Mouse (Mus musculus) hindlimb bud, embryonic 11.5 days (tissue): ENCODE measurements at regions not wholly inside any gene's neighbourhood (a gene's known extent, or its start where the extent isn't known, plus 50 kb on each side); places are given as distances from the start of the nearest gene placed in this dataset.
"Not testable (repeated sequence)": the region's sequence is repeated elsewhere in the genome, so short reads cannot be mapped to it uniquely, and the experiment has no call there.

Source experiments
- DNase-seq: peaks from one replicate; pipeline ENCODE4 v3.0.0-alpha.2; 2012; ENCODE audit warnings: low read depth, low spot score; ENCODE audit errors: extremely low spot score

DNA sequence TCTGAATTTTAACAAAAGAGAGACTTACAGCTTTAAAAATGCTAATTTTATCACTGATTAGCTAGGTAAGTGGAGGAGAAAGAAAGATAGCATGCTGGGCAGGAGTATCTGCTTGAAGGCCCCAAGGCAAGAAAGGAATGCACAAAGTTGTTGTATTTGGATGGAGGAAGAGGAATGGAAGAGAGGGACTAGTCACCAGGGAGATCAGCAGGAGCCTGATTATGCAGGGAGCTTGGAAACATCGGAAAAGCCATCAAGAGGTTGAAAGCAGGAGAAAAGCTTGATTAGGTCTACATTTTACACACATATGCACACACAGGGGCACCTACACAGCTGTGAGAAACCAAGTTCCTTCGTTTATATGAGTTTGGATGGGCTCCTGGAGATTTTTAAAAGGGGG, 188.1 kb downstream of the Lyplal1 start:
- DNase-seq, result no peak

DNA sequence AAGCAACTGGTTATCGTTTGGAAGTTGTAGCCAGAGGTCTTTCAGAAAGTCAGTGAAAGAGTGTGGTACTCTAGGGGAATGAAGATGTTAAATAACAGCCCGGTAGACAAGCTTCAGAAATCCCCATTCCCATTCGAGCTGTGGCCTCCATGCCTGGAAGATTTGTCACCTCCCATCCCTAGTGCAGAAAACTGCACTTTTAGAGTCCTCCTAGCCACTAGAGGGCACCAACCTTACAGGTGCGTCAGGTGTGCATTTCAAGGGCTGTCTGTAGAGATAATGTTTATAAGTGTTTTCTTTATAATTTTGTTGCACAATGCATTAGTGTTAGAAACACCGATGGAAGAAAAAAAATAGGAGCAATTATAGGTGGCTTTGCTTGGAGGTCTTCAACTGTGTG, 187.3 kb downstream of the Lyplal1 start:
- DNase-seq, result no peak

DNA sequence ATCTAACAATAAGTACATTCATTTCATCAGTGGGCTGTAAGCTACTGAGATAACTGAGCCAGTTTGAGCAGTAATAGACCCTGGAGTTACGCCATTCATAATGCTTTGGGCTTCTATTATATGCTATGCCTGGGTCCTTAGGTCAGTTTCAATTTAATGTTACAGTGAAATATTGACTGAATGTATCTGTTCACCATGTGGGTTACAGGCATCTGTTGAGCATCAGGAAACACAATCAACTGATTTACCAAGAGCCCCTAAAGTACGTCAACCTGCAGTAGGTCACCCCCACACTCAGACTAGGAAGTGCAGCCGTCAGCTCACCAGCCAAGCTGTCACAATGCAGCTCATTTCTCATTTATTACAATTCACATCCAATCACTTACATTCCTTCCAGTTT, 183.5 kb downstream of the Lyplal1 start:
- DNase-seq, result no peak

DNA sequence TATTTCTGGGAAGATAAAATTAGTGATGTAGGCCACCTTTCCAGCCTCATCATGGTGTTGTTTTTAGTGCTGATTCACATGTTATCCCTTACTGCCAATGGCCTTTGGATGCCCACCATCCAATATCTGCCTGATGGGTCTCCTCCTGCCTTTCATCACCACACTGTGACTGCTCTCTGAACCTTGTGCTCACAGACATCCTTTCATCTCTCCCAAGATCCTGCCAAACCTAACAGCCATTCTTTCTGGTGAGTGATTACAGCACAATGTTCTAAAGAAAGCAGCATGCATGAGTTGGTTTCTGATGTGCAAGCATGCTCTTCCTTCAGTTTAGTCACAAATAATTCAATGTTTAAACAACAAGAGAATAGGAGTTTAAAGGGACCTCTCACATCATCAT, 180.1 kb downstream of the Lyplal1 start:
- DNase-seq, result no peak

DNA sequence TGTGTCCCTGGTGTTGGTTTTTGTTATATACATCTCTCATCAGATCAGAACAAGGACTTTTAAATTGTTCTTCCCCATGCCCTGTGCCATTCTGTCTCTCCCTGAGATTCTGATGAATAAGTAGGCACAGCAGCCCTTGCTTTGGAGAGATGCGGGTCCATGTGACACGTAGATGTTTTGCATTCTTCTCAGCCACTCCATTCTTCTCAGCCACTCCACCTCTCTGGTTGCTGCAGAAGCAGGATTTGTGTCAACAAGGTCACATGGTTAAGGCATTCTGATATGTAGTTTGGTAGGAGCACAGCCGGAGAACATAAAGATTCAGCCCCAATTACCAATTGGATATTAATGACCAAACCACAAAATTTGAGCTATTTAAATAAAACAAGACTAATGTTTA, 177.2 kb downstream of the Lyplal1 start:
- DNase-seq, result no peak

DNA sequence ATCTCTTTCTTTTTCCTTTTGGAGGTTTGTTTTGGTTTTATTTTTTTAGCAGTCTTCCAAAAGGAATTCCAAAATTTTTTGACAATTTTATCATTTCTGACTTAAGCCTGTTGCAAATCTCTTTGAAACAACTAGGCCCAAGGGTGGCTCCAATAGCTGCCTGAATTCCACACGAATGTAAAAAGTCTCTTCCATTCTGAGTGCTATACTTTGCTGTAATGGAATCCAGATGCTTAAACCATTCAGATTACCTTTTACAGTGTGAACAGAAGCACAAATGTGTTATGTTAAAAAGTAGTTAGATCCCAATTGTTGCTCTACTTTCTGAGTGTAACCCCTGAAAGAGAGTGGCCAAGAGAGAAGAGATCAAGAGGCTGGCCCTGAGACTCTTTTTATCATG, 176.6 kb downstream of the Lyplal1 start:
- DNase-seq, result no peak

DNA sequence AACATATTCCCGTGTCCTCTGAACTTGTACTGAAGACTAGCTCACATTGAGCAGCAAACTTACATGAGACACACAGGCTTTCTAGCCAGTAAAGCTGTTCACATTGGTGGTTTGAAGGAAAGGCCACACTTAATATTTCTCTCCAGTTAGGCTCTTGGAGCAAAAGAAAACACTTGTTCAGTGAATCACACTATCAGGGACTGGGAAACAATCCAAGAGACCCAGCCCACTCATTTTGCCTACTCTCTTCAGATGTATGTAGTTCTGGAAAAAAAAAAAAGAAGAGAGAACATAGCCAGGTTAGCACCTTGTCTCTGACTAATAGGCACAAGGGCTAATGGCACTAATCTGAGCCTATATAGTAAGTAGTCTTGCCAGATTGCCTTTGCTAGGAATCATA, 165.9 kb downstream of the Lyplal1 start:
- no peak for DNase-seq

DNA sequence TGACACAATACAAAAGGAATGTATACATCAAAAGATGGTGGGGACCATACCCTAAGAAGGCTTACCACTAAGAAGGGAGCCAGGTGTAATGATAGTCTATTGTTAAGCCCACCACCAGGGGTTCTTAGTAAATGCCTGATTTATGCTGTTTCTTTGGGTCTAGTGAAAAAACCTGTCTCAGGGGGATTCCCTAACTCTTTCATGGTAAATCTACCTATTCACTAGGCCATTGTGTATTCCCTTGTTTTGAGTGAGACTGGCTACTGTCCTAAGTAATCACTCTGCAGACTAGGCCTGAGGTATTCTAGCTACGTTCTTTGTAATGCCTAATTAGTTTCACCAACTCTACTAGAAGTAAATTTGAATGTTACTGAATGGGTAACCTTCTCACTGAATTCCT, 161.3 kb downstream of the Lyplal1 start:
- DNase-seq, result not testable (repeated sequence)

DNA sequence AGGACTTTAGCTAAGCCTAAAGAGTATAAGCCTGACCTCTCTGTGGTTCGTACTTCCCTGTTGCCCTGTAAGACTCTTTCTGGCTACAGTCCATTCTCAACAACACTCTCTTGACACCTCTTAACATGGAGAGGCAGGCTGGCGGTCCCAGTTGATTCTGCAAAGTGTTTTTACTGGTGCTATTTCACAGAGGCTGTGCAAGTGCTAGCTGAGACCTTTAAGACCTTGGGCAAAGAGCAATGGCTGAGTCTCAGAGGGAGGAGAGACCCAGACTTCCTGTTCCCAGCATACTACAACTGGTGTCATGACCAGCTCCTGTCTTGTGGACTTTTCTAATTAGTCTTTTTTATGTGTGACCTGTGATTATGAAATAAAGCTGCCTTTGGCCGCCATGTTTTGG, 159.6 kb downstream of the Lyplal1 start:
- no peak for DNase-seq

DNA sequence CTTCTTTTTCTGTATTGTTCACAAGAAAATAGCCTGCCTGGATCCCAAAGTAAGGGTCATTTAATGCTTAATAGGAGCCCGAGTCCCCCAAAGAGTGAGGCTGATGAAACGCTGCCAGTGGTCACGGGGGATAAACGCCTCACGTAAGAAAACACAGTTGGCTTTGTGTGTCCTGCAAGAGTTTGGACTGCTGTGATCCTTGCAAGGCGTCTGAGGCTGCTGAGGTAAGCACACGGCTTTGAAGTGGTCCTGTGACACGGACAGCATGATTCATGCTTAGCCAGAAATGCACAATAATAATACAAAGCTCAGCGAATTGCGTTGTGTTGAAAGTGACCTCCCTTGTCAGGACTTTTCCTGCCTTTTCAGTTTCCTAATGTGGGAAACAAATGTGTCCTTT, 158.8 kb downstream of the Lyplal1 start:
- DNase-seq, result no peak

DNA sequence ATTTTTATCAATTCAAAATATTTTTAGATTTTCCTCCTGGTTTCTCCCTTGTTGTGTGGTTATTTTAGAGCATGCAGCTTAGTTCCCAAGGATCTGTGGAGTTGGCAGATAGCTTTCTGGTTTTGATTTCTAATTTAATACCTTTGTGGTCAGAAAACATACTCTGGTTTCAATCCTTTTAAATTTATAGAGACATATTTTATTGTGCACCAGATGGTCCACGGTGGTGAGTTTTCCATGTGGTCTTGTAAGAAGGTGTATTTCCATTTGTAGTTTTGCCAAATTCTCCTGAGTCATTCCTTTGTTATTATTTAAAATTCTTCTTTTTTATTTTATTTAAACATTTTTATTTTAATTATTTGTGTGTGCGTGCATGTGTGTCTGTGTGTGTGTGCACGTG, 154.5 kb downstream of the Lyplal1 start:
- DNase-seq, result no peak

DNA sequence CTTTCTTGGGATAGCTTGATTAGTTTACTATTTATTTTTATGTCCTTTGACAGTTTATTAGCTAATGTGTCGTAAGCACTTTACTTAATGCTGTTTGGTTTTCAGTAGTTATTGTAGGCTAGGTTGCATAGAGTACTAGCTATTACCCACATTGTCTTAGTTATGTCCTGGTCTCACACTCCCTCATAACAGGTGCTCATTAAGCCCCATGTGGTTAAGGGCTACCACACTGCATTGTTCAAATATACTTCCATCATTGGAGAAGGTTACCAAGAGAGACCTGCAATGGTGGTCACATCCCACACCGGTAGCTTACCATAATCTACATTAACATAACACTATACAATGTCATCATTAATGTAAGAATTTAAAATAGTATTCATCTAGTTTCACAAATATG, 153.3 kb downstream of the Lyplal1 start:
- no peak for DNase-seq

DNA sequence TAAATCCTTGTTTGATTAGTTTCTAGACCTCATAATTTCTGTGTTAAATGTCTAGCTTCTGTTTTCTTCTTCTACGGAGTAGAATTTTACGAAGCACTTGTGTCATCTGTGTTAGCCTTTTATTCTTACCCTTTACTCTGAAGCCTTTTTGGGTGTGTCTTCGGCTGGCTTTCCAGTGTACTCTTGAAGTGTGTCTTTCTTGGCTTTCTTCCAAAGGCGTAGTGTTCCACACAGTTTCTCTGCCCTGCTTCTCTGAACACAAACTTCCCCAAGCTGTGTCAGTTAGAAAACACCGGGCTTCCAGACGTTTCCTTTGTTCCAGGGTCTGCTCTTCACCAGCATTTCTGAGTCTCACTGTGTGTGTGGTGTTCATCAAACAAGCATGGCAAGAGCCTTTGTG, 152.7 kb downstream of the Lyplal1 start:
- DNase-seq, result no peak

DNA sequence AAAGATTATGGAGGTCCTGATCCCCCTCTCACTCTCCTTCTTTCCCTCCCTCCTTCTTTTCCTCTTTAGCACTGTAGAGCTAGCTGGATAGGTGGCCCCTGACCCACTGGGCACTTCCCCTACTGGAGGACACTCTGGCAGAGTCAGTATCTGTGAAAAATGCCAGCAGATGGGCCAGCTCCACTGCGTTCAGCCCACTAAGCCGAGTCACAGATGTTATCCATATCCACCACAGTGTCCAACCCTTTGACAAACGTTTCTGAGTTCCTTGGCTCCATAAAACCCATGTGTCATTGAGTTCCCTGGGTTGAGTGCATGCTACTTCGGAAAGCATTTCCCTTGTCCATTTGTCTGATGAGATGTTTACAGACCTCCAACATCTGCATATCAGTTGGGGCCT, 149.9 kb downstream of the Lyplal1 start:
- no peak for DNase-seq

DNA sequence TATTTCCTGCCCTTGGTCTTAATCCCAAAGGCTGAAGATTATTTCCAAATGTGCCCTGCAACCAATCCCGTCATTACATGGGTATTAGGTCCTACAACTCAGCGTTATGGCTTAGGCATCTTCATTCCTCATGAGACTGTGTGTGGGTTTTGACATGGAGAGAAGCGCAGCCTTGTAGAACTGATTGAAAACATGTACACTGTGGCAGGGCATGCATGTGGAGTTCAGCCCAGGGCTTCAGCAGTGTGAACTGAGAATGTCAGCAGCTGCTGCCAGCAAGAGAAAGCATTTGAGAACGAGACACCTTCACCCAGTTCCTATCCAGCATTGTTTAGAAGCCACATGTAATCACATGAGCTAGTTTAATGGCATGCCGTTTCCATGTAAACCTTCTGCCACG, 149.3 kb downstream of the Lyplal1 start:
- no peak for DNase-seq

DNA sequence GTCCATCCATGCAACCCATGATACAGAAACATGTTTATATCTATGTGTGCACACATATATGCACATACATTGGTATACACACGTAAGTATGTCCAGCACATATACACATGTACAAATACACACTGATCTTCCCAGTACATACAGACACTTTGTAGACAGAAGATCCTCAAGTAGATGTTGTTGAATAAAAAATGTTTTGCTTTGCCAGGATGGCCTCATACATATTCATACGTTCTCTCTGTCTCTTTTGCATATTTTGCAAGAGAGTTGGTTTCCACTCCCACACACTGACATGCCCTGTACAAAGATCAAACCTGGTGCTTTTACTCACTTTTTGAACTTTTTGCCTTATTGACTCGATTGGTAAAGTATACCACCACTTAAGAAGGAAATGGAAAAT, 148.5 kb downstream of the Lyplal1 start:
- no peak for DNase-seq

DNA sequence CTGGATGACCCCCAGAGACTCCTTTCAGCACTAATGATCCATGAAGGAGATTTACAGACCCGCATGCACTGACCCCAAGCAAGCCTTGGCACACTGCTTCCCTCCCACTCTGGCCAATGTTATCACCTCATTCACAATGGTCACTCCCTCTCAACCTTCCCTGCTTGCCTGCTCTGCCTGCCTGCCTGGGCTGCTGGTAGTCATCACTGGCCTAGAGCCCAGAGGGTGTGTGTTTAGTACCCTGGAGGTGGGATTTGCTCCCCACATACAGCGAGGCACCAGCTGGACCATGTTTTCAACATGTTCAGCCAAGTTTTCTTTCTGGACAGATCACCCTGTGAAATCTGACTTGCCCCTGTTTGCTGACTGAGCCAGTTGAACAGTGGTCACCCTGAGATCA, 147.9 kb downstream of the Lyplal1 start:
- no peak for DNase-seq

DNA sequence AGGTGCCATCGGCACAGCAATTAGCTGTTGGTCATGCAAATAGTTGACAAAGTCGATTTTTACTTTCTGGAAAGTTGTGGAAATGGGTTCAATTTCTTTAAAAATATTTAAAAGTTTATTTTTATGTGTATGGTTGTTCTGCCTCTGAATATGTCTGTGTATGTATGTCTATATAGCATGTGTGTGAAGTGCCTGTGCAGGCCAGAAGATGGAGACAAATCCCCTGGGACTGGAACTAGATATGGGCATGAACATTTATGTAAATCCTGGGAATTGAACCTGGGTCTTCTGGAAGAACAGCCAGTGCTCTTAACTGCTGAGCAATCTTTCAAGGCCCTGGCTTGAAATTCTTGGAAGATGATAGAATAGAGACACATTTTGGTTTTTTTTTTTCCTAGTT, 140.0 kb downstream of the Lyplal1 start:
- DNase-seq, result no peak

DNA sequence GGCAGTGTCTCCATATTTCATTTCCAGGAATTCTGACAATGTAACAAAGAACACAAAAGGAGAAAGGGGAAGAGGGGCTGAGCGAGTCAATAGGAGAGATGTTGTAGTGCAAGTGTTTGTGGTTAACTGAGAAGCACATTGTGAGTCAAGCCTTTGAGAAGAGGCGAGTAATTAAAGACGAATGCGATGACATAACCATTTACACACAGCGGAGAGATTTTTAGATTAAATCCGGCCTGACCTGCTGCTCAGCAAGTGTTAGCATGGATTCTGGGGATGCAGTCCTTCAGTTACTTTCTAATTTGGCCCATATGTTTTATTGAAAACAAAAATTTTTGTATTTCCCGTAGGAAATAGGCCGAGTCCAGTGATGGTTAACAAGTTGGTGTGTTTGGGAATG, 127.7 kb downstream of the Lyplal1 start:
- DNase-seq, result no peak

DNA sequence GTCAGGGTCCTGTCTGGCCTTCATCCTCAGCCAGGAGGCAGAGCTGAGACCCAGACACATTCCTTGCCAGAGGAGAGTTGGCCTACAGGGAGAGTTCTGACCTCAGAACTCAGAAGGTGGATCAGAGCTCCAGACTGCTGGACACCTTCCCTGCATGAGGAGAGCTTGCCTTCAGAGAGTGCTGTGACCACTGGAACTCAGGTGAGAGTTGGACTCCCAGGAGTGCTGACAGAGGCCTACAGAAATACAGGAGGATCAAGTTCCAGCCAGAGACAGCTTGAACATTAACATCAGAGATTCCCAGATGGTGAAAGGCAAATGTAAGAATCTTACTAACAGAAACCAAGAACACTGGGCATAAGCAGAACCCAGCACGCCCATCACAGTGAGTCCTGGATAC, 117.0 kb downstream of the Lyplal1 start:
- DNase-seq, result not testable (repeated sequence)

DNA sequence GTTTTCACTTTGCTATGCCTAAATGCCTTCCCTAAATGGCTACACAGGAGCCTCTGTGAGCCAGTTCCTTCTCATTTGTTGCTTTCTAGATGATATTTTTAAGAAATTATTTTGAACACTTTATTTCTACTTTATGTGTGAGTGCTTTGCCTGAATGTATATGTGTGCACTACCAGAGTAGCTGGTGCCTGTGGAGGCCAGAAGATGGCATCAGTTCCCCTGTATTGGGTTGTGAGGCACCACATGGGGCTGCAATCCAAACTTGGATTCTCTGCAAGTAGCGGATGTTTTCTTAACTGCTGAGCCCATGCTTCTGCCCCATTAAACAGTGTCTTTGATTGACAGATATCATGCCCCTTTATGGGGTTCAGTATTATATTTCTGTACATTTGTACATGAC, 103.7 kb downstream of the Lyplal1 start:
- DNase-seq, result no peak

DNA sequence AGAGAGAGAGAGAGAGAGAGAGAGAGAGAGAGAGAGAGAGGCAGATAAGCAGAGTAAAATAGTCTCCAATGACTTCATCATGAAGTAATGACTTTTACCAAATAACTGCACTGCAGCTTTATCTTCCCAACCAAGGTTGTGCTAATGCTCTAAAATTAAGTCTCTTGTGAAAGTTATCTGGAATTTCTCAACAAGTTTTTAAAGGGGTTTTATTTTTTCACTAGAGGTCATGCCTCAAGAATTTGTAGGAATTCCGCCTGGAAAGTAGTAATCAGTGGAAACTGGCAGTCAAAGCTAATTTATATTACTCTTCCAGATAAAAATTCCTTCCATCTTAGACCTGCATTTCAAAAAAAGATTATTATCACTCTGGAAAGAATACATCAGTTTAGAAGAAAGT, 102.9 kb downstream of the Lyplal1 start:
- DNase-seq, result no peak

DNA sequence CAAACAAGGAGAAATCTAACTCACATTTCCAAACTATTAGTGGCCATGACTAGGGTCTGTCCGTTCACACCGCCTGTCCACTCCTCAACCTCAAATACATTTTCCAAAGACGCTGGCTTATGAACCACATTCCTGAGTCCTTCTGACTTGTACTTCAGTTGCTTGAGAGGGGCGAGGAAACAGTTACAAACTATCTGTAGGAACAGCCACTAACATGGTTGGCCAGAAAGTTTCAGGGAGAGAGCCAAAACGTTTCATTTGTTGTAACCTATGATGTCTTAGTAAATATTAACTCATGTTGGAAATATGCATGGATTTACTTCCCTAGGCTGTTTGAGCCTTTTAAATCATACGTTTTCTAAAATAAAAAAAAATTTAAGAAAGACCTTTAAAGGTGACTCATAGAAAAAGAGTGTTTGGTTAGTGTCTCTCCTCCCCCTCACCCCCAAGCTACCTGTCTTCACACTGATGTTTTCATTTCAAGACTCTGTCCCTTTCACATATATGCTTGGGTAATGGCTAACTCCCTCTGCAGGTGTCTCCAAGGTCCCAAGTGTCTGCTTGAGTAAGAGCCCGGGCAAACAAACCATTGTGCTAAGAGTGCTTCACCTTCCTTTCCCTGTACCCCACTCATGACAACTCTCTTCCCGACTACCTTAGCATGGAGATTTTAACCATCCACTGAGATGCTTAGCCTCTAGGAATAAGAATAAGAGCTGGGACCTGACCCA, 101.1 kb downstream of the Lyplal1 start:
- DNase-seq, result no peak

DNA sequence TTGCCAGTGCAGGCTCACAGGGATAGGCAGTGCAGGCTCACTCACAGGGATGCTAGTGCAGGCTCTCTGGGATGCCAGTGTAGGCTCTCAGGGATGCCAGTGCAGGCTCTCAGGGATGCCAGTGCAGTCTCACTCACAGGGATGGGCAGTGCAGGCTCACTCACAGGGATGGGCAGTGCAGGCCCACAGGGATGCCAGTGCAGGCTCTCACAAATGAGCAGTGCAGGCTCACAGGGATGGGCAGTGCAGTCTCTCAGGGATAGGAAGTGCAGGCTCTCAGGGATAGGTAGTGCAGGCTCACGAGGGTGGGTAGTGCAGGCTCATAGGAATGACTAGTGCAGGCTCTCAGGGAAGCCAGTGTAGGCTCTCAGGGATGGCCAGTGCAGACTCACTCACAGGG, 99.6 kb downstream of the Lyplal1 start:
- no peak for DNase-seq
